Mouse (Mus musculus): ENCODE results near the gene Adal. TPM values are rescaled to one million over a fixed set of nuclear protein-coding genes. Genes with fewer than 3 reads are reported as not detected.

The Adal gene
- polyA plus RNA-seq, 1 experiment from 2014 or later, result 7.3 TPM

- peak overlapping the region; percentile 97 for H3K27ac ChIP-seq (ENCODE audit: low read depth)
- no peaks in the 10 kb centered on the region for H3K9me3 ChIP-seq (ENCODE audit: low read length)
- ATAC-seq (no peak), DNase-seq (no peak)
- 69% methylated on average over 16 of the region's 16 CpGs for WGBS (ENCODE audit: insufficient replicate concordance)
- peaks cover 24% of the 10 kb centered on the region for H3K4me1 ChIP-seq (ENCODE audit: insufficient read depth)
- peak overlapping the region; percentile 74 for H3K4me3 ChIP-seq (ENCODE audit: low read depth, low read length)
- TF ChIP-seq EP300 (IDR thresholded peaks at IDR 0.05; ENCODE audit: low read depth) (no peak), CTCF (IDR thresholded peaks at IDR 0.05; ENCODE audit: low read depth) (no peak)
- peak overlapping the region; percentile 81 for H3K4me2 ChIP-seq (ENCODE audit: low read depth, low read length)
- H3K27me3 ChIP-seq (ENCODE audit: insufficient read depth, low read length), result no peaks in the 10 kb centered on the region
- peak overlapping the region; percentile 77 for H3K9ac ChIP-seq (replicated peaks)
- peaks cover 16% of the 10 kb centered on the region; the same call in 1 of the 2 replicates for H3K36me3 ChIP-seq (replicated peaks; ENCODE audit: insufficient read depth, low read length)
Measured at GRCm38 (mm10) chr2:121141216-121142035, 1.2 kb downstream of the Adal start.

- DNase-seq (no peak), ATAC-seq (no peak)
- TF ChIP-seq EP300 (IDR thresholded peaks at IDR 0.05; ENCODE audit: low read depth) (no peak), CTCF (IDR thresholded peaks at IDR 0.05; ENCODE audit: low read depth) (no peak)
- Histone ChIP-seq H3K4me2 (ENCODE audit: low read depth, low read length) (no peak overlapping the region), H3K9me3 (ENCODE audit: low read length) (no peaks in the 10 kb centered on the region), H3K9ac (replicated peaks) (no peak overlapping the region), H3K4me3 (ENCODE audit: low read depth, low read length) (no peak overlapping the region), H3K36me3 (replicated peaks; ENCODE audit: insufficient read depth, low read length) (peaks cover 26% of the 10 kb centered on the region), H3K27me3 (ENCODE audit: insufficient read depth, low read length) (no peaks in the 10 kb centered on the region), H3K4me1 (ENCODE audit: insufficient read depth) (peaks cover 23% of the 10 kb centered on the region), H3K27ac (ENCODE audit: low read depth) (no peak overlapping the region)
- WGBS (ENCODE audit: insufficient replicate concordance), result 65% methylated on average over 2 of the region's 2 CpGs
Measured at GRCm38 (mm10) chr2:121142415-121142814, 2.2 kb downstream of the Adal start.

GRCm38 (mm10) chr2:121149679-121150078 is 9.5 kb downstream of the Adal start:
- TF ChIP-seq CTCF (IDR thresholded peaks at IDR 0.05; ENCODE audit: low read depth), result no peak
- TF ChIP-seq EP300 (IDR thresholded peaks at IDR 0.05; ENCODE audit: low read depth), result no peak
- H3K9ac ChIP-seq (replicated peaks), result no peak overlapping the region
- DNase-seq (no peak), ATAC-seq (no peak)
- H3K9me3 ChIP-seq (ENCODE audit: low read length), result no peaks in the 10 kb centered on the region
- WGBS (ENCODE audit: insufficient replicate concordance), result 64% methylated on average over 5 of the region's 5 CpGs
- H3K4me3 ChIP-seq (ENCODE audit: low read depth, low read length), result no peak overlapping the region
- no peak overlapping the region for H3K4me2 ChIP-seq (ENCODE audit: low read depth, low read length)
- H3K36me3 ChIP-seq (replicated peaks; ENCODE audit: insufficient read depth, low read length), result peaks cover 37% of the 10 kb centered on the region
- H3K4me1 ChIP-seq (ENCODE audit: insufficient read depth), result no peaks in the 10 kb centered on the region
- no peaks in the 10 kb centered on the region for H3K27me3 ChIP-seq (ENCODE audit: insufficient read depth, low read length)
- H3K27ac ChIP-seq (ENCODE audit: low read depth), result no peak overlapping the region

GRCm38 (mm10) chr2:121153100-121153499 is 12.9 kb downstream of the Adal start:
- Histone ChIP-seq H3K4me3 (ENCODE audit: low read depth, low read length) (no peak overlapping the region), H3K27ac (ENCODE audit: low read depth) (no peak overlapping the region), H3K9ac (replicated peaks) (no peak overlapping the region), H3K36me3 (replicated peaks; ENCODE audit: insufficient read depth, low read length) (peaks cover 33% of the 10 kb centered on the region), H3K9me3 (ENCODE audit: low read length) (no peaks in the 10 kb centered on the region), H3K4me2 (ENCODE audit: low read depth, low read length) (no peak overlapping the region), H3K4me1 (ENCODE audit: insufficient read depth) (no peaks in the 10 kb centered on the region), H3K27me3 (ENCODE audit: insufficient read depth, low read length) (no peaks in the 10 kb centered on the region)
- ATAC-seq (no peak), DNase-seq (no peak)
- 84% methylated on average over 3 of the region's 3 CpGs for WGBS (ENCODE audit: insufficient replicate concordance)
- TF ChIP-seq CTCF (IDR thresholded peaks at IDR 0.05; ENCODE audit: low read depth) (peak; percentile 54), EP300 (IDR thresholded peaks at IDR 0.05; ENCODE audit: low read depth) (no peak)

GRCm38 (mm10) chr2:121169173-121169572 is 28.9 kb downstream of the Adal start:
- DNase-seq (no peak), ATAC-seq (no peak)
- peaks cover 15% of the 10 kb centered on the region for H3K4me1 ChIP-seq (ENCODE audit: insufficient read depth)
- TF ChIP-seq EP300 (IDR thresholded peaks at IDR 0.05; ENCODE audit: low read depth), result no peak
- TF ChIP-seq CTCF (IDR thresholded peaks at IDR 0.05; ENCODE audit: low read depth), result no peak
- H3K4me2 ChIP-seq (ENCODE audit: low read depth, low read length), result peak overlapping the region; percentile 88
- no peaks in the 10 kb centered on the region for H3K27me3 ChIP-seq (ENCODE audit: insufficient read depth, low read length)
- H3K36me3 ChIP-seq (replicated peaks; ENCODE audit: insufficient read depth, low read length), result peaks cover 23% of the 10 kb centered on the region
- peak overlapping the region; percentile 92 for H3K9ac ChIP-seq (replicated peaks)
- peak overlapping the region; percentile 89; the same call in 1 of the 2 replicates for H3K27ac ChIP-seq (ENCODE audit: low read depth)
- 49% methylated on average over 4 of the region's 4 CpGs for WGBS (ENCODE audit: insufficient replicate concordance)
- peak overlapping the region; percentile 97 for H3K4me3 ChIP-seq (ENCODE audit: low read depth, low read length)
- no peaks in the 10 kb centered on the region for H3K9me3 ChIP-seq (ENCODE audit: low read length)

GRCm38 (mm10) chr2:121169902-121170301 is 29.7 kb downstream of the Adal start:
- ATAC-seq (no peak), DNase-seq (peak; percentile 46)
- peaks cover 15% of the 10 kb centered on the region for H3K4me1 ChIP-seq (ENCODE audit: insufficient read depth)
- H3K27me3 ChIP-seq (ENCODE audit: insufficient read depth, low read length), result no peaks in the 10 kb centered on the region
- H3K27ac ChIP-seq (ENCODE audit: low read depth), result peak overlapping the region; percentile 89
- 5% methylated on average over 9 of the region's 9 CpGs for WGBS (ENCODE audit: insufficient replicate concordance)
- TF ChIP-seq CTCF (IDR thresholded peaks at IDR 0.05; ENCODE audit: low read depth) (no peak), EP300 (IDR thresholded peaks at IDR 0.05; ENCODE audit: low read depth) (no peak)
- peaks cover 25% of the 10 kb centered on the region for H3K36me3 ChIP-seq (replicated peaks; ENCODE audit: insufficient read depth, low read length)
- peak overlapping the region; percentile 88 for H3K4me2 ChIP-seq (ENCODE audit: low read depth, low read length)
- peak overlapping the region; percentile 92 for H3K9ac ChIP-seq (replicated peaks)
- H3K4me3 ChIP-seq (ENCODE audit: low read depth, low read length), result peak overlapping the region; percentile 97
- no peaks in the 10 kb centered on the region for H3K9me3 ChIP-seq (ENCODE audit: low read length)

All from liver, postnatal 0 days (tissue).